8 mouse cellular contexts compared by ENCODE assay signal in genomic region chr3:135825016-135825753, GRCm38 (mm10). TPM values are rescaled to one million over a fixed set of nuclear protein-coding genes. Genes with fewer than 3 reads are reported as not detected.
DNase-seq lines count a peak whose midpoint lies in the region; ATAC-seq lines count a peak whose summit lies in the region.

Slc39a8 (plus strand) TSS chr3:135825279.

- WGBS in heart, embryonic 12.5 days: 2% methylated on average over 22 of the region's 22 CpGs
- 4% methylated on average over 22 of the region's 22 CpGs for WGBS in kidney, embryonic 16.5 days
- 2% methylated on average over 22 of the region's 22 CpGs for WGBS in liver, embryonic 11.5 days

- peak within 1 kb of the TSS; percentile 58 for H3K4me3 ChIP-seq in heart, embryonic 12.5 days
- H3K4me3 ChIP-seq in kidney, embryonic 16.5 days (ENCODE audit: low read length): peak within 1 kb of the TSS; percentile 69
- peak within 1 kb of the TSS; percentile 80 for H3K4me3 ChIP-seq in liver, embryonic 11.5 days (ENCODE audit: low read depth, low read length)

- DNase-seq in c-Kit-positive CD71-negative TER-119-negative erythroid progenitor cells, embryonic 14.5 days (ENCODE audit: low read depth): peak; percentile 75
- DNase-seq in fibroblast of lung, adult 2 months (ENCODE audit: low read depth): peak; percentile 31
- peak; percentile 86 for DNase-seq in liver, embryonic 11.5 days (ENCODE audit: low spot score)
- peak; percentile 80 to 86 for DNase-seq in spleen, postnatal 36 days (ENCODE audit: low spot score in 2 of 2)

- peak within 1 kb of the TSS; percentile 86 for H3K27ac ChIP-seq in heart, embryonic 12.5 days (ENCODE audit: poor library complexity, severe bottlenecking)
- peak within 1 kb of the TSS; percentile 82 for H3K27ac ChIP-seq in kidney, embryonic 16.5 days (ENCODE audit: low read length)
- peak within 1 kb of the TSS; percentile 94 for H3K27ac ChIP-seq in liver, embryonic 11.5 days (ENCODE audit: low read depth, low read length)

- ATAC-seq in CD4-positive, CD25-positive, alpha-beta regulatory T cell, adult 4 months: peak; percentile 94
- peak; percentile 94 for ATAC-seq in heart, embryonic 12.5 days (ENCODE audit: insufficient number of reproducible peaks, low FRiP score)
- ATAC-seq in kidney, embryonic 16.5 days (ENCODE audit: low FRiP score, low TSS enrichment): peak; percentile 95
- peak; percentile 87 for ATAC-seq in liver, embryonic 11.5 days (replicated peaks; ENCODE audit: low FRiP score)
- peak; percentile 82 for ATAC-seq in monocyte, adult 5-6 weeks (replicated peaks; ENCODE audit: insufficient number of reproducible peaks, low FRiP score, low TSS enrichment, poor library complexity, severe bottlenecking)

- no peaks in the 10 kb centered on the region for H3K36me3 ChIP-seq in heart, embryonic 12.5 days
- no peaks in the 10 kb centered on the region for H3K36me3 ChIP-seq in kidney, embryonic 16.5 days (ENCODE audit: insufficient read depth, low read length)
- no peaks in the 10 kb centered on the region for H3K36me3 ChIP-seq in liver, embryonic 11.5 days (ENCODE audit: control insufficient read depth, insufficient read depth, low read length)

- H3K4me1 ChIP-seq in heart, embryonic 12.5 days (replicated peaks): peaks cover 15% of the 10 kb centered on the region
- peaks cover 21% of the 10 kb centered on the region for H3K4me1 ChIP-seq in kidney, embryonic 16.5 days (ENCODE audit: insufficient read depth, low read length)
- H3K4me1 ChIP-seq in liver, embryonic 11.5 days (replicated peaks; ENCODE audit: control insufficient read depth, insufficient read depth, low read length): peaks cover 19% of the 10 kb centered on the region

- H3K4me2 ChIP-seq in heart, embryonic 12.5 days: peak within 1 kb of the TSS; percentile 82
- peak within 1 kb of the TSS; percentile 98 for H3K4me2 ChIP-seq in kidney, embryonic 16.5 days (replicated peaks; ENCODE audit: low read depth, low read length)
- H3K4me2 ChIP-seq in liver, embryonic 11.5 days: peak within 1 kb of the TSS; percentile 73

- H3K9ac ChIP-seq in heart, embryonic 12.5 days: peak within 1 kb of the TSS; percentile 71
- H3K9ac ChIP-seq in kidney, embryonic 16.5 days (replicated peaks; ENCODE audit: low read length): peak within 1 kb of the TSS; percentile 70
- H3K9ac ChIP-seq in liver, embryonic 11.5 days (ENCODE audit: low read depth, low read length): peak within 1 kb of the TSS; percentile 91

- no peaks in the 10 kb centered on the region for H3K27me3 ChIP-seq in heart, embryonic 12.5 days (replicated peaks)
- H3K27me3 ChIP-seq in kidney, embryonic 16.5 days (ENCODE audit: insufficient read depth, low read length): no peaks in the 10 kb centered on the region
- no peaks in the 10 kb centered on the region for H3K27me3 ChIP-seq in liver, embryonic 11.5 days (replicated peaks; ENCODE audit: control insufficient read depth, insufficient read depth, low read length)

- no peaks in the 10 kb centered on the region for H3K9me3 ChIP-seq in heart, embryonic 12.5 days (replicated peaks)
- no peaks in the 10 kb centered on the region for H3K9me3 ChIP-seq in kidney, embryonic 16.5 days (ENCODE audit: low read length)
- H3K9me3 ChIP-seq in liver, embryonic 11.5 days (ENCODE audit: control insufficient read depth, low read length): no peaks in the 10 kb centered on the region

RNA-seq across cellular contexts. Expression of gene Slc39a8, which starts in this region (rescaled TPM):
- 1 to 10 TPM in 1 of 2 experiments, under 1 TPM in 1; 0.54 to 1.4 TPM for polyA plus RNA-seq in CD4-positive, CD25-positive, alpha-beta regulatory T cell, adult 4 months (2017; shearing (Covaris generic))
- 30.0 and 36.5 TPM in 2 replicates for polyA plus RNA-seq in heart, embryonic 12.5 days (2016; fragmentation: Nextera tagmentation; extraction: Ambion mirVana)
- 18.3 and 19.5 TPM in 2 replicates for polyA plus RNA-seq in kidney, embryonic 16.5 days (2015; fragmentation: Nextera tagmentation; extraction: Ambion mirVana)
- 106 and 114 TPM in 2 replicates for polyA plus RNA-seq in liver, embryonic 11.5 days (2014; fragmentation: Nextera tagmentation; extraction: Ambion mirVana)
- total RNA-seq in monocyte, adult 5-6 weeks (2017): 0.87 to 1.8 TPM in 2 of 3 replicates, not detected in the other

Comparison
In these comparisons a context has a peak if more than half of its experiments do, and no peak if none do; other contexts are left out.
1. Peak in every context shown above with its lines: DNase-seq, ATAC-seq, H3K4me3 ChIP-seq and H3K27ac ChIP-seq.
2. DNase-seq: peak in every context shown above with its lines; median percentile 86 in liver, embryonic 11.5 days; 83 in spleen, postnatal 36 days; 75 in c-Kit-positive CD71-negative TER-119-negative erythroid progenitor cells, embryonic 14.5 days; 31 in fibroblast of lung, adult 2 months.